Mouse (Mus musculus) left cerebral cortex, adult 2 months (tissue): ENCODE measurements at regions not wholly inside any gene's neighbourhood (a gene's known extent, or its start where the extent isn't known, plus 50 kb on each side); places are given as distances from the start of the nearest gene placed in this dataset.
A peak's percentile ranks its signal among the peaks of the same experiment; 100 is the strongest.

ENCODE experiments used
- DNase-seq, 2 experiments: peaks; one replicate each; pipeline ENCODE4 v3.0.0; 2021 to 2022; ENCODE audit warnings: low spot score in 2 of 2, mixed read lengths in 1 of 2; ENCODE audit errors: extremely low spot score in 1 of 2
- H3K27ac ChIP-seq: fragments of 200-600 bp; 2 replicates; pipeline ENCODE4 v1.8.1; 2022
- H3K4me3 ChIP-seq: fragments of 200-600 bp; 2 replicates; pipeline ENCODE4 v1.8.1; 2022
- CTCF ChIP-seq: fragments of 200-600 bp; IDR thresholded peaks from 2 replicates; pipeline ENCODE4 v1.8.1; 2022; ENCODE audit warnings: antibody characterized with exemption, mild to moderate bottlenecking, moderate library complexity
- intact Hi-C: fragments of 180-260 bp; cut with DNase I; formaldehyde crosslinking; loops from one replicate; pipeline ENCODE4 v1.15.1; 2025

DNA sequence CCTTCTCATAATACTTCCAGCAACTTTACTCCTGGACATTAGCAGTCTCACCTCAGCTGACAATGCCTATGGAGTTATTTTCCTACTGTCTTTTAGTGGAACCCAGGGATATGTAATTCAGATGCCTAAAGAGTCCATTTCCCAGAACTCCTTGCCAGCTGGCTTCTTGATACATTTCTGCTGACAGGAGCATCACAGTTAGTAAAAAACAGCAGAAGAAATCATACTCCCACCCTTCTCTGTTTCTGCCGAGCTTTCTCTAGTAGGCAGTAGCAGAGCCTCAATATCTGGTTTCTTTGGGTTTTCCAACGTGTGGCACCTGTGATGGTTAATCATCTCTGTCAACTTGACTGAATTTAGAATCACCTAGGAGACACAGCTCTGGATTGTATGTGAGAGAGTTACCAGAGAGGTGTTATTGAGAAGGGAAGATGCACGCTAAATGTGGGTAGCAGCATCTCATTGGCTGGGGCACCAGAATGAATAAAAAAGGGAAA lies 269.1 kb upstream of the Ncam1 start:
- Histone ChIP-seq H3K4me3 (no peak overlapping the region), H3K27ac (no peak overlapping the region; the same call in 1 of the 2 replicates)
- TF ChIP-seq CTCF = no peak
- DNase-seq = no peak
- intact Hi-C loops = no loop called here

DNA sequence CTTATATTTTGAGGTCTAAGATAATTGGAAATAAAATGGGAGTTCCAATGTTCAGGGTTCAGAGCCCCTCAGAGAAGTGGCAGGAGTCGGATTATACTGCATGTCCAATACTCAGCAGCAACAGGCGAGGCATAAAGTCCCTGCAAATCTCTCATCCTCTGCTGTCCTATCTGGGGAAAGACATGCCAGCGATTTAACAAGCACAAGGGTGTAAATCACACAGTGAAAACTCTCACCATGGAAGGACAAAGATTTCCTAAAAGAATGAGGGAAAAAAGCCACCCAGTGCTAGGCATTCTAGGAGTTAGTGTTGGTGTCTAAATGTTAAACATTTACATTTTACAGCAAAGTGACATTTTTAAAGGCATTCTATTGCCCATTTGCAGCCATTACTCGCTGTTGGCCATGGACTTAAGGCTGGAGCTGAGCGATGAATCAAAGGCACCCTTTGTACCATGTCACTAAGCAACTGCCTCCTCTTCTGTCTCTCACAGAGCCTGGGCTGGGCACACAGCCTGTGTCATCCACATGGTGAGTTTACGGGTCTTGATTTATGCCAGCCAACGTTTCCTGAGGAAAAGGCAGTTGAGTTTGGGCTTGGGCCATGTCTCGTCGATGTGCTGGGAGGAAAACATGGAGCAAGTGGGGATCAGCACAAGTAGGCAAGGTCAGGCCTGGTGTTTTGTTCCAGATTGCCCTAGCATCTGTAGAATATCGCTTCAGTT lies 265.9 kb upstream of the Ncam1 start:
- TF ChIP-seq CTCF = no peak
- peak overlapping the region; percentile 24; the same call in 1 of the 2 replicates for H3K27ac ChIP-seq
- intact Hi-C loops = no loop called here
- DNase-seq = peak in 1 of 2 experiments; percentile 10
- H3K4me3 ChIP-seq = no peak overlapping the region

DNA sequence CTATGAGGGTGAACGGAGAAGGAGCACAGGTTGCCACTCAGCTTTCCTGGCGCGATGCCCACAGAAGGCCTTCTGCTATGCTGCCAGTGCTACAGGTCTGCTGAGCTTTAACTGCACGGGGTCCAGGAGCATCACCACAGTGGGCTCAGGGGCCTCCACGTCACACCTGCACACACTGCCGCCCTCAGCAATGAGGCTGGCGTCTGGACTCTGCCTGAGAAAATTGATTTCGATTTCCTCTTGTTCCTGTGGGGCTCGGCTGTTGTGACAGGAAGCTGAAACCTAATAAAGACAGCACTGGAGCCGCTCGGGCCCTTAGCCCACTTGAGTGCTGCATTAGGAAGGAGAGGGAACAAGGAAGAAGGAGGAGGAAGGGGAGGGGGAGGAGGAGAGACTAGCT lies 239.5 kb upstream of the Ncam1 start:
- DNase-seq = no peak
- no peak for TF ChIP-seq CTCF
- no peak overlapping the region for H3K4me3 ChIP-seq
- H3K27ac ChIP-seq = no peak overlapping the region
- intact Hi-C loops = no loop called here

DNA sequence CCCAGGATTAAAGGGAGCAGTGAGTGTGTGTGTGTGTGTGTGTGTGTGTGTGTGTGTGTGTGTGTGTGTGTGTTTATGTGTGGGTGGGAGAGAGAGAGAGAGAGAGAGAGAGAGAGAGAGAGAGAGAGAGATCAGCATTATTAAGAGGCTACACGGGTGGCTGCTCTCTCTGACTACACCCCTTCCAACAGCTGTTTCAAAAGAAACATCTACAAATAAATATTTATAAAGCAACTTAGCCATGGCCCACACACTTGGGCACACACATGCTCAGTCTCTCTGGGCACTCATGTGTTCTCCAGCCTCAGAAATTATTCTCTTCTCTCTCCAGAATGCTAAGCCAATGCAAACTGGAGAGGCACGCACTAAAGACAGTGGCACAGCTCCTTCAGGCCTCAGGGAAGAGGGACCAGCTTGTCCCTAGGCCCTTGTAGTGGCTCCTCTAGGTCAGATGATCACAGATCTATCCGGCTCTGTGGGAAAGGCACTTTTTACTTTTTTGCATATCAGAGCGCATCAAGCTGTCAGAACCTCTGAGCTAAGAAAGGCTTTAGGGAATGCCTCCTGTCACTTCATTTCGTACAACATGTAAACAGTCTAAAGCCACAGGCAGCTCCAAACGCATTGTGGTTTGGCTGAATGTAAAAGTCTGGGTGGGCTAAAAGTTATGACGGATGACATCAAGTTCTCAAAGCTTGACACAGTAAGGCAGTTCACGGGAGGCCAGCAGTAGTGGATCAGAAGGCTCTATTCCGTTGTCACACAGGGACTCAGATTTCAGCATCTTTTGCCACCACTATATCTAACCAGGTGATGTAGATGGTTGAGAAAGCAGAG lies 233.8 kb upstream of the Ncam1 start:
- no peak overlapping the region for H3K27ac ChIP-seq
- no peak for TF ChIP-seq CTCF
- no peak for DNase-seq
- H3K4me3 ChIP-seq = no peak overlapping the region
- intact Hi-C loops = no loop called here

DNA sequence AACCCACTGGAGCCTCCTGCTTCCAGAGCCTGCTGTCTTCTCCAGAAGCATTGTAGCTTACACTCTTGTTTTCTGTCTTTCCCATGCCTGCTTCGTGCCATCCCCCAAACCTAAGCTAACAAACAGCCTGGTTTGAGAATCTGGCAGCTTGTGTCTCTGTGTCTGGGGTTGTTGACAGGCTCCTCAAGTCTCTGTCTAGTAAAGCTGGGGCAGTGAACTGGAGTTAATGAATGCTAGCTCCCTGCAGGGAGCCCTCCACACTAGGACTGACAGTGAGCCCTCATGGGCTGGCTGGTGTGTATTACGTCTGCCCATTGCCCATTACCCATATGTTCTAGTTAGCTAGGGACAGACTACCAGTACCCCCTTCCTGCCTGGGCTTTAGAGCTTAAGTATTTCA lies 232.6 kb upstream of the Ncam1 start:
- intact Hi-C loops = no loop called here
- no peak for DNase-seq
- no peak for TF ChIP-seq CTCF

DNA sequence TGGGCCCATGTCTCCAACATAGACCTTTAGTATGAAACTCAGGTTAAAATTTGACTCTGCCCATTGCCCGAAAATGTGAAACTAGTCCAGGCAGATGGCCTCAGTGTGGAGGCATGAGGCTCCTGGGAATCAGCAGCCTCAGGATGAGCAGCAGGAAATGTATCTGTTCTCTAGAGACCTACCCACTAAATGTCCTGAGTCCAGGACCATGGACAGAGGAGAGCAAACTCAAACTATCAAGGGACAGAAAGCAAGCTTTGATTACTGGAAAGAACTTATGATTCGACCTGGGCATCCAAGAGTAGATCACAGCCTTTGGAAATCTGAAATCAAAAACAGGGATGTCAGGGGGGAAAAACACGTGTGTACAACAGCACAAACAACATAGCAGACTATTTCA lies 230.3 kb upstream of the Ncam1 start:
- H3K27ac ChIP-seq = no peak overlapping the region
- no peak for DNase-seq
- intact Hi-C loops = no loop called here
- no peak for TF ChIP-seq CTCF
- H3K4me3 ChIP-seq = no peak overlapping the region

More for the DNA sequence above, 232.6 kb upstream of the Ncam1 start:
- Histone ChIP-seq H3K4me3 (no peak overlapping the region), H3K27ac (no peak overlapping the region)

DNA sequence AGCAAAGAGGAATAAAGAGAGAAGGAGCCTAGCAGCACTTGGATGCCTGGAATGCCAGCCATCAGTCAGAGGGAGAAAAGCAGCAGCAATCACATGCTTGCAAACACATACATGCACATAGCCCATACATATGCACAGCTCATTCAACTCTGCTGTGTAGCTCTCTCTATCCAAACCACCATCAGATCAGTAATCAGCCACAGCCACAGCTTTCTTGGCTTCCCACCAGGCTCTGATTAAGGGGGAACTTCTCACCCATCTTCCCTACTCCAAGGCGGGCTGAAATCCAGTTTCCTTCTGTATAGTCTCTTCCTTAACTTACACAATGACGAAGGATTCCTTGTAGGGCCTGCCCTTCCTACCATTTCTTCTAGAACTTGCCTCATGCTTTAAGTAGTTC lies 229.8 kb upstream of the Ncam1 start:
- H3K4me3 ChIP-seq = no peak overlapping the region
- intact Hi-C loops = no loop called here
- TF ChIP-seq CTCF = no peak
- no peak overlapping the region for H3K27ac ChIP-seq
- DNase-seq = no peak

DNA sequence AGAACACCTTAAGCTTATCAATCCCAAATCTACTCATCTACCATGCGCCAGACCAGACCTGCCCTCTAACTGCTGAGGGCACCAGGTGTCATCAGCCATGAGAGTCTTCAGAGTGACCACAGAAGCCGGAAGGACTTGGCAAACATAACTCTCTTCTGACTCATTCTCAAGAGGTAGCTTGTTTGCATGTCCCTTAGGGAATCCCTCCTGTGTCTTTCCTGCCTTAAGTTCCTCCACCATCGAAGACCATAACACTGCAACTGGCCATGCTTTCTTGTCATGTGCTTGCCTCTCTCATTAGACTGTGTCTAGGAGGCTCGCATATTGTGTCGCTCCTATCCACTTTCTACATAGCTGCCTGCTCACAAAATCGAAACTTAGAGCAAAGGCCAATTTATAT lies 226.1 kb upstream of the Ncam1 start:
- no peak for DNase-seq
- intact Hi-C loops = no loop called here
- Histone ChIP-seq H3K4me3 (no peak overlapping the region), H3K27ac (no peak overlapping the region)
- TF ChIP-seq CTCF = no peak

DNA sequence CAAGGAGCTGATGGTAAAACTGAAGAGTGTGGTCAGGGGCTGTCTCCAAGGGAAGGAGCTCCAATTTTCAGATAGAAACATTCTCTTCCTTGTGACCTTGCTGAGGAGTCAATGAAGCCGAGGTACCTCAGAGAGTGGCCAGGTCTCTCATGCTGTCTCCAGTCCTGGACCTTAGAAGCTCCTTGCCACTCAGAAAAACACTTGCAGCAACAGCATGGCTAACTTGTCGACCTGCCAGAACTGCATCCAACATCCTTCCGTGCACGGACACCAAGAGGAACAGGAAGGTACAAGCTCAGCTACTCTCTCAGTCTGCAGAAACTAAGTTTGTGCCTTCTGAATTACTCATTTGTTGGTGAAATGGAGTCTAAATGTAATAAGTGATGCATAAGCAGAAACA lies 214.9 kb upstream of the Ncam1 start:
- intact Hi-C loops = no loop called here
- Histone ChIP-seq H3K27ac (no peak overlapping the region), H3K4me3 (no peak overlapping the region)
- no peak for DNase-seq
- no peak for TF ChIP-seq CTCF

DNA sequence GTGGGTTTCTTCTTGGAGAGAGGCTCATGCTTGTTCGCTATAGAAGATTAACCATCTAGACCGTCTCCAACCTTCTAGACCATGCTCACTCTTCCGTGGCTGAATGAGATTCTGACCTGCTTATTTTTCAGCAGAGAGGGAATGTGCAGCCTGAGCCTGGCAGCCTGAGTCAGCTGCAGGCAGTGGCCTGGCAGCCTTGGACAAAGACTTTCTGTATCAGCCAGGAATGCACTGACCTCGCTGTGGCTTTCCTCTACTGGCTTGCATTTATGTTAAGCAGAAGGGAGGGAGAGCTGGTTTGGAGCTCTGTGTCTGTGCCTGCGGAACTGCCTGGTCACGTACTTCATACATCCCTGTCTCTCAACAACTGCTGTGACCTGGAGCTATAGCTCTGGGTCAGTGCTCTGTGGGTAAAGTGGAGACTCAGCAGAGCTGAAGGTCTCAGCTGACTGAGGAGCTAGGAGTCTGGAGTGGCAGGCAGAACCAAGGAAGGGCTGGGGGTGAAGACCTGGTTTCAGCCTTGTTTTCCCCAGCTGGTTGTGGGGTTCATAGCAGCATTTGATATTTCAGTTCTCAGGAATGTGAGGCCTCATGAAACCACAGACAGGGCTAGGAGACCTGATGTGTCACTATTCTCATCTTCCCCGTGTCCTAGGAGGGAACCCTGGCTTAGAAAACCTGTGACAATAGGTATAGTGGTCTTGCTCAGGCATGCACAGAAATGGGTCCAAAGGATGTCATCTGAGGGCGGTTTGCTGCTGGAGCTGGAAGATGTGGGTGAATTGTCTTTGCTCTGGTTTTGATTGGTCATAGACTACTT lies 207.2 kb upstream of the Ncam1 start:
- no peak for TF ChIP-seq CTCF
- DNase-seq = no peak
- Histone ChIP-seq H3K27ac (no peak overlapping the region), H3K4me3 (no peak overlapping the region)
- intact Hi-C loops = no loop called here

DNA sequence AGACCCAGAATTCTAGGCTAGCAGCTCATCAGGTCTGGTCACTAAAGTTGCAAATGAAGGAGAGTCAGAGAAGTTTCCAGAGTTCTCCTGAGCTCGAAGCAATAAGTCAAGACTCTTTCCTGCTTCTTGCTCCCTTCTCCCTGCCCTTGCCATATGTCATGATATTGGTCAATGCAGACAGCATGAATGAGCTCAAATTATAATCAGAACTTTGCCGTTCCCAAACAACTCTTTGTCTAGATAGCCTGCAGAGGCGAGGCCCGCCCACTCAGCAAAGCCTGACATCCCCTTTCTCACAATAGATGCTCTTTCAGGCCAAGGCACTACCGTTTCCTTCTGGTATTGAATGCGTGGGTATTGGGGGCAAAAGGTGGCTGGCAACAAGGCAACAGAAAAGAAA lies 204.0 kb upstream of the Ncam1 start:
- no peak for DNase-seq
- intact Hi-C loops = no loop called here
- TF ChIP-seq CTCF = no peak

More for the DNA sequence above, 204.0 kb upstream of the Ncam1 start:
- Histone ChIP-seq H3K27ac (no peak overlapping the region), H3K4me3 (no peak overlapping the region)
